Mouse (Mus musculus): Measurements from ENCODE around the gene 4931428F04Rik. TPM values are rescaled to one million over a fixed set of nuclear protein-coding genes. Genes with fewer than 3 reads are reported as not detected.

The 4931428F04Rik gene
- polyA plus RNA-seq, 1 experiment, result 24.3 TPM

- TF ChIP-seq CTCF (IDR thresholded peaks at IDR 0.05; ENCODE audit: extremely low read depth, insufficient read depth, low read length) (no peak), POLR2A (IDR thresholded peaks at IDR 0.05; ENCODE audit: extremely low read depth, insufficient read depth, low read length) (no peak)
- Histone ChIP-seq H3K4me3 (ENCODE audit: insufficient read depth, low read length) (no peak overlapping the region), H3K27ac (ENCODE audit: insufficient read depth, low read length) (no peak overlapping the region), H3K4me1 (ENCODE audit: control insufficient read depth, insufficient read depth, low read length) (peaks cover 3% of the 10 kb centered on the region; the same call in 1 of the 2 replicates)
Observed at GRCm38 (mm10) chr8:105309142-105309847, 19.6 kb upstream of the 4931428F04Rik start.

- no peak overlapping the region for H3K27ac ChIP-seq (ENCODE audit: insufficient read depth, low read length)
- peaks cover 3% of the 10 kb centered on the region; the same call in 1 of the 2 replicates for H3K4me1 ChIP-seq (ENCODE audit: control insufficient read depth, insufficient read depth, low read length)
- TF ChIP-seq CTCF (IDR thresholded peaks at IDR 0.05; ENCODE audit: extremely low read depth, insufficient read depth, low read length) (no peak), POLR2A (IDR thresholded peaks at IDR 0.05; ENCODE audit: extremely low read depth, insufficient read depth, low read length) (no peak)
- no peak overlapping the region for H3K4me3 ChIP-seq (ENCODE audit: insufficient read depth, low read length)
Observed at GRCm38 (mm10) chr8:105308428-105308827, 18.8 kb upstream of the 4931428F04Rik start.

- peaks cover 3% of the 10 kb centered on the region; the same call in 1 of the 2 replicates for H3K4me1 ChIP-seq (ENCODE audit: control insufficient read depth, insufficient read depth, low read length)
- no peak overlapping the region for H3K27ac ChIP-seq (ENCODE audit: insufficient read depth, low read length)
- TF ChIP-seq CTCF (IDR thresholded peaks at IDR 0.05; ENCODE audit: extremely low read depth, insufficient read depth, low read length), result no peak
- no peak for TF ChIP-seq POLR2A (IDR thresholded peaks at IDR 0.05; ENCODE audit: extremely low read depth, insufficient read depth, low read length)
- H3K4me3 ChIP-seq (ENCODE audit: insufficient read depth, low read length), result no peak overlapping the region
Observed at GRCm38 (mm10) chr8:105307670-105308069, 18.0 kb upstream of the 4931428F04Rik start.

- Histone ChIP-seq H3K4me3 (ENCODE audit: insufficient read depth, low read length) (peak overlapping the region; percentile 21; the same call in 1 of the 2 replicates), H3K27ac (ENCODE audit: insufficient read depth, low read length) (0 out of 2 replicates have a peak overlapping the region, but pooled peaks have one; percentile 22), H3K4me1 (ENCODE audit: control insufficient read depth, insufficient read depth, low read length) (peaks cover 3% of the 10 kb centered on the region; the same call in 1 of the 2 replicates)
- TF ChIP-seq CTCF (IDR thresholded peaks at IDR 0.05; ENCODE audit: extremely low read depth, insufficient read depth, low read length) (0 out of 2 replicates have a peak, but pooled peaks have one; percentile 6), POLR2A (IDR thresholded peaks at IDR 0.05; ENCODE audit: extremely low read depth, insufficient read depth, low read length) (0 out of 2 replicates have a peak, but pooled peaks have one; percentile 24)
Observed at GRCm38 (mm10) chr8:105306146-105306691, 16.6 kb upstream of the 4931428F04Rik start.

- peaks cover 3% of the 10 kb centered on the region; the same call in 1 of the 2 replicates for H3K4me1 ChIP-seq (ENCODE audit: control insufficient read depth, insufficient read depth, low read length)
Observed at GRCm38 (mm10) chr8:105305211-105306145, 15.8 kb upstream of the 4931428F04Rik start, which contains the start of gene Elmo3. TSS of gene Elmo3 (plus strand) at chr8:105305601.

GRCm38 (mm10) chr8:105304325-105305210, 14.9 kb upstream of the 4931428F04Rik start:
- Histone ChIP-seq H3K4me3 (ENCODE audit: insufficient read depth, low read length) (no peak overlapping the region), H3K4me1 (ENCODE audit: control insufficient read depth, insufficient read depth, low read length) (peaks cover 3% of the 10 kb centered on the region; the same call in 1 of the 2 replicates), H3K27ac (ENCODE audit: insufficient read depth, low read length) (no peak overlapping the region)
- TF ChIP-seq CTCF (IDR thresholded peaks at IDR 0.05; ENCODE audit: extremely low read depth, insufficient read depth, low read length) (no peak), POLR2A (IDR thresholded peaks at IDR 0.05; ENCODE audit: extremely low read depth, insufficient read depth, low read length) (peak; percentile 54; the same call in 1 of the 2 replicates)

More at GRCm38 (mm10) chr8:105305211-105306145, 15.8 kb upstream of the 4931428F04Rik start, which contains the start of gene Elmo3:
- TF ChIP-seq CTCF (IDR thresholded peaks at IDR 0.05; ENCODE audit: extremely low read depth, insufficient read depth, low read length), result no peak
- peak; percentile 34; the same call in 1 of the 2 replicates for TF ChIP-seq POLR2A (IDR thresholded peaks at IDR 0.05; ENCODE audit: extremely low read depth, insufficient read depth, low read length)
- H3K27ac ChIP-seq (ENCODE audit: insufficient read depth, low read length), result 0 out of 2 replicates have a peak within 1 kb of the TSS, but pooled peaks have one; percentile 22
- peak within 1 kb of the TSS; percentile 21 for H3K4me3 ChIP-seq (ENCODE audit: insufficient read depth, low read length)

- TF ChIP-seq CTCF (IDR thresholded peaks at IDR 0.05; ENCODE audit: extremely low read depth, insufficient read depth, low read length), result no peak
- TF ChIP-seq POLR2A (IDR thresholded peaks at IDR 0.05; ENCODE audit: extremely low read depth, insufficient read depth, low read length), result no peak
- Histone ChIP-seq H3K4me1 (ENCODE audit: control insufficient read depth, insufficient read depth, low read length) (peaks cover 5% of the 10 kb centered on the region; the same call in 1 of the 2 replicates), H3K4me3 (ENCODE audit: insufficient read depth, low read length) (no peak overlapping the region), H3K27ac (ENCODE audit: insufficient read depth, low read length) (no peak overlapping the region)
Observed at GRCm38 (mm10) chr8:105303874-105304273, 14.2 kb upstream of the 4931428F04Rik start.

GRCm38 (mm10) chr8:105303396-105303795, 13.7 kb upstream of the 4931428F04Rik start:
- Histone ChIP-seq H3K4me1 (ENCODE audit: control insufficient read depth, insufficient read depth, low read length) (peaks cover 5% of the 10 kb centered on the region; the same call in 1 of the 2 replicates), H3K27ac (ENCODE audit: insufficient read depth, low read length) (no peak overlapping the region), H3K4me3 (ENCODE audit: insufficient read depth, low read length) (no peak overlapping the region)
- TF ChIP-seq POLR2A (IDR thresholded peaks at IDR 0.05; ENCODE audit: extremely low read depth, insufficient read depth, low read length) (no peak), CTCF (IDR thresholded peaks at IDR 0.05; ENCODE audit: extremely low read depth, insufficient read depth, low read length) (no peak)

Measured in cortical plate, adult 2 months (tissue).